Mouse (Mus musculus): Measurements from ENCODE around the gene Col4a1.

Col4a1 gene

DNA sequence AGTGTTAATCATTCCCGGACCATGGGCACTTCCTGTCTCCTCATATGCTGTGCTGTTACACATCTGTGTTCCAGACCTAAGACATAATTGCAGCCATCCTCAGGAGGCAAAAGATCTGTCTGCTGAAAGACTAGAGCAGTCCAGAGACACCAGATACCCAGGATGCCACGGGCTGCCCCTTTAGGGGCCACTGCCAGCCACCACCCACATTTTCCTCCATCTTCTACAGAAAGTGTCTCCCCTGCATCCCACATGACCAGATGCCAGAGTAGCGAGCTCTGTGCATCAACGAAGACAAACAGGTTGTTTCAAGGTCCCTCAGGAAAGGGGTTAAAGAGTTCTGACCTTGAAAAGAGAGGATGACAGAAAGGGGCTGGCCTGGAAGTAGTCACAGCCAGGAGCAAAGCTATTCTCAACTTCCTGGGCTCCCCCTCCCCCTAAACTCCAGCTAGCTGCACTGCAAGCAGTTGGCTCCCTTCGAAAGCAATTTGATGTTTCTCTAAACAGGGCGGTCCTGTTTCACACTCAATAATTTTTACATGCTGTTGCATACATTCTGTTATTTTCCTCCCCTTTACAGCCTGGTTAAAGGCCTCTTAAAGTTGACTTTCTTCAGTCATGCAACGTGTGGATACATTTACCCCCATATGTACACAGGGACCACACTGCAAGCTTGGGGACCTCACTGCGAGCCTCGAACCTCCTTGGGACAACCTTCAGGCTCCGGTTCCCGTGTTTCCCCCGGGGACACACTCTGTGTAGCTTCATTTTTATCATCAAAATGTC lies 13.9 kb downstream of the Col4a1 start:
- DNase-seq (ENCODE audit: low spot score): no peak

DNA sequence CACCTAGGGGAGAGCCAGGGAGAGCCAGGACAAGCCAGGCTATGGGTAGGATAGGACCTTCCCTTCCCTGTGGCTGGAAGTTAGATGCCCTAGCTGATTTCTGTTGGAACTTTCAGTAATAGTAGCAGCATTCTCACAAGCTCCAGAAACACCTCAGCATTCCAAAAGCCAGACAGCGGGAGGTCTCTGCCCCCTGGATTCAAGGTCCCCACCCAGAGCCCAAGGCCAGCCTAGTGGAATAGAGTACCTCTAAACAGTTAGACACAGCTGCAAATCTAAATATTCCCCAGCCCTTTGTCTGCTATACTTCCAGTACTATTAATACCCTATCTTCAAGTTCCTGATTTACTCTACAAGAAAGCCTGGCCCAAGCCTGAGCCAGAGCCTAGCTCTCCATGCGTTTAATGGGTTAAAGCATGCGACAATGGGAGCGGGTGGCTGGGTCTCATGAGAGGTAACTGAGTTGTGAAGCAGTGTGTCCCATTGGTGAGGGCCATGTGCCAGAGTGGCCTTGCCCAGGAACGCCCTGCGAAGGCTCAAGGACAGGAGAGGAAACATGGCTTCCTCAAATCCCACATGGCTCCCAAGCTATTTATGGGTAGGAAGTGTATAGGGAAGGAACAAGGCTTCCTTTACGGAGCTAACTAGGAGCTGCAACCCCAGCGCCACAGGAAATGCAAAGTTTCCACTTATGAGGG lies 15.3 kb downstream of the Col4a1 start:
- peak; percentile 53 for DNase-seq (ENCODE audit: low spot score)

DNA sequence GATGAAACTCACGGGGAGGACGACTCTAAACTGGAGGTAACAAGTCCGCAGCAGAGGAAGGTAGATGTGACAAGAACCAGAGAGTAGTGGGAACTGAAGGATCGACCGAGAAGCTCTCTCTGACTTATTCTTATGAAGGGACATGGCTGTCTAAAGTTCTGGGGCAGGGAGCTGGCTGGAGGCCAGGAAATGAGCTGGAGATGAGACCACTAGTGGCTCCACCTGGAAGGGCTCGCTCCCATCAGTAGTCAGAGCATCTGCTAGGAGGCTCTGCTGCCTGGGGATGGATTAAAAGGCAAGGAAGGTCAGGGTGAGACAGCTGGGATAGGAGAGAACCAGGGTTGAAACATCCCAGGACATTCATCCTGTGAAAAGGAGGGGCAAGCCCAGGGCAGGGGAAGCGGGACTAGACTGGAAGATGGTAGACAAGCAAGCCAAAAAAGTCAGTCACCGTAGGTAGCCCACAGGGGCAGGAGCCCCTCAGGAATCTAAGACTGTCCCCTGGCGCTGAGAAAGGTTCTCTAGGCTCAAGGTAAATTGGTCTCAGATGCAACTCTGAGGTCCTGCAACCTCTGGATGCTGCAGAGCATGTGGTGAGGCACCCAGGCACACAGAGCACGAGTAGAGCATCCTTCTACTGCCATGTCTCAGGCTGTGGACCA lies 16.2 kb downstream of the Col4a1 start:
- DNase-seq (ENCODE audit: low spot score): peak; percentile 60

DNA sequence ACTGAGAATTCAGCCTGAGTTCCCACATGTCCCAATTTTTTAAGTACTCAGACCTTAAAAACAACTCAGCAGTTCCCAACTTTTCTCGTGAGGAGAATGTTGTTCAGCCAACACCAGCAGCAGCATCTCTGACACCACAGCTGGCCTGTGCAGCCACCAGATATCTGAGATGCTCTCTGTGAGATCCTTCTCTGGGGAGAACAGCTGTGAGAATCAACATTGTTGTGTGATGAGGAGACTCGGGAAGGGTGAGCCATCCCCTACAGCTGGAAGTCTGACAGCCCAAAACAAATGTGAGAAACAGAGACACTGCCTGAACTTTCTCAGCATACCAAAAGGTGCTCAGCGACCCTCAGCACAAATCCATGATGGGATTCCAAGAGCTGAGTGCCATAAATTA lies 20.0 kb downstream of the Col4a1 start:
- DNase-seq (ENCODE audit: low spot score): no peak

DNA sequence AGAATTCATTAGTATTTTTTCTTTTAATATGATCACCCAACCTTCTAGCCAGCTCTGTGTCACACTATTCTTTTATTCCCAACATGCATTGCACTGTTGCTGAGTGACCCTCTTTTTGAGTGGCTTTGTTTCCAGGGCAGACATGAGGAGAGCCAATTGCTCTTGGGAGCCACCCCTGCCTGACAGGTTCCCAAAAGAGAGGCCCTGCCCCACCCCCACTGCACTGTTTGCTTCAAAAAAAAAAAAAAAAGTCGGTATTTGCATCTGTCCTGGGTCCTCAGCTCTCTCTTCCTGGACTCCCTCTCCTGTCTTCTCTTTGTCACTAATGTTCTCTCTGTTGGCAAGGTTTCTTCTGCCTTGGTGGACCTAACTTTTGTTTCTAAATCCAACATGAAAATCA lies 22.1 kb downstream of the Col4a1 start:
- DNase-seq (ENCODE audit: low spot score): no peak

- no peak for DNase-seq (ENCODE audit: low spot score)
Observed at GRCm38 (mm10) chr8:11288286-11288685, 24.3 kb downstream of the Col4a1 start.

DNA sequence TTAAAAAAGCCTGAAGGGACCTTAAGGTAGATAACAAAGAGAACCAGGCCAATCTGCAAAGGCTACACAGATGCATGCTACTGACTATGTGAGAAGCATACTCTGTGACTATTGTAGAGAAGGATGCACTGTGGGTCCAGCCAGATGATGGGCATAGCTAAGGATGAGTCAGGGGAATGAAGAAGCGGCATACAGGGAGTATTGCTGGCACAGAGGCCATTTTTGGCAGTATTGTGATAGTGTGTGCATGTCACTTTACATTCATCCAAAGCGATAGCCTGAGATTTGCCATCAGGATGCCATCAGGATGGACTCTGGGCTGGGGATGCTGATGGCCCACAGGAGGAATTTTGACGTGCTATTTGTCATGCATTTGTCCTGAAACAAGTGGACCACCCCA lies 25.5 kb downstream of the Col4a1 start:
- no peak for DNase-seq (ENCODE audit: low spot score)

DNA sequence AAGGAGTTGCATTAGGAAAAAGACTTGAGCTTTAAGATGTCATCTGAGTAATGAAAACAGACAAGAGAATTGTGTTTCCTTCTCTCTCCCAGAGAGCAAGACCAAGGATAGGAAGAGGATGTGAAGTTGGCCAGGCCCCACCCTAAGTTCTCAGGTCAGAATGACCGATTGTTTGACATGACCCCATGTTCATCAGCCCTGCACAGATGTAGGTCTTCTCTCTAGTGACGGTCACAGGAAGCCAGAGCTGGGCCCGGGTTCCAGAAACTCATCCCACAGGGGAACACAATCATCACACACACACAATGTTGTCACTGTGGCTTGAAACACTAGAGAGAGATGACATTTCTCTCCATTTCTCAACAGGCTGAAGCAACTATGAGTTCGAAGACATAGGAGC lies 27.2 kb downstream of the Col4a1 start:
- no peak for DNase-seq (ENCODE audit: low spot score)

DNA sequence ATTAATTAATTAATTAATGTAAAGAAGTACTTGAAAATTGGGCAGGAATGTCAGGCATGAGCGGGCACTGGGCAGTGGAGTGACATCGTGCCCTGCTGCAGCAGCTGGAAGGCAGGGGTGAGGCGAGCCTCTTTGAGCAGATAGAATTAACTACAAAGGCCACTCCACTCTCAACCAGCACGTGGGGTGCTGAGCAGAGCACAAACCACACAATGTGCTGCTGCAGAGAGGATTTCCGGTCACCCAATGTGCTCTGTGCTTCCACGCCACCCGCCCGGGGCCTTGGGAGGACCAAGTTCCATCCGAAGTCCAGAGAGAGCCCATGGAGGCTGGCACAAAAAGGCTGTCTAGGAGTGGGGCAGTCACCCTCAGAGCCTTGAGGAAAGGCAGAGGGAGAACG lies 29.4 kb downstream of the Col4a1 start:
- no peak for DNase-seq (ENCODE audit: low spot score)

- no peak for DNase-seq (ENCODE audit: low spot score)
Observed at GRCm38 (mm10) chr8:11282696-11283095, 29.9 kb downstream of the Col4a1 start.

- DNase-seq (ENCODE audit: low spot score): no peak
Observed at GRCm38 (mm10) chr8:11282139-11282538, 30.5 kb downstream of the Col4a1 start.

GRCm38 (mm10) chr8:11280721-11281268 lies 31.8 kb downstream of the Col4a1 start:
- no peak for DNase-seq (ENCODE audit: low spot score)

- DNase-seq (ENCODE audit: low spot score): no peak
Observed at GRCm38 (mm10) chr8:11279296-11279826, 33.3 kb downstream of the Col4a1 start.

GRCm38 (mm10) chr8:11278101-11278611 lies 34.5 kb downstream of the Col4a1 start:
- no peak for DNase-seq (ENCODE audit: low spot score)

- peak; percentile 59 for DNase-seq (ENCODE audit: low spot score)
Observed at GRCm38 (mm10) chr8:11277602-11278051, 35.0 kb downstream of the Col4a1 start.

DNA sequence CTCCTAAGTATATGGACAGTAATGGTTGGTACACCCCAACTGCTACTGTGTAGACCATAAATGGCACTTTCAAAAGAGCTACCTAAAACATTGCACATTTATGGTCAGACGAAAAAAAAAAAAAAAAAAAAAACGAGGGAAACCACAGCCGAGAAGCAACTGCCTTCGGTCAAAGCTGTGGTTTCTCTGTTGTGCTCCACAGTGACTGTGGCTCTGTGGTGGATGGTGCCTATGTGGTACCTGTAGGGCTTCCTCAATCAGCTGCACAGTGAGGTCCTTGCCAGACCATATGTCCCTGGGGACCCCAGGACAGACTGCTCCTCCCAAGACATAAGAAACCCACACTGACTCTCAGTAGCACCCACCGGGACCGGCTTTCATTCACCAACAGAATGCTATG lies 36.3 kb downstream of the Col4a1 start:
- no peak for DNase-seq (ENCODE audit: low spot score)

- DNase-seq (ENCODE audit: low spot score): no peak
Observed at GRCm38 (mm10) chr8:11274415-11274814, 38.2 kb downstream of the Col4a1 start.

DNA sequence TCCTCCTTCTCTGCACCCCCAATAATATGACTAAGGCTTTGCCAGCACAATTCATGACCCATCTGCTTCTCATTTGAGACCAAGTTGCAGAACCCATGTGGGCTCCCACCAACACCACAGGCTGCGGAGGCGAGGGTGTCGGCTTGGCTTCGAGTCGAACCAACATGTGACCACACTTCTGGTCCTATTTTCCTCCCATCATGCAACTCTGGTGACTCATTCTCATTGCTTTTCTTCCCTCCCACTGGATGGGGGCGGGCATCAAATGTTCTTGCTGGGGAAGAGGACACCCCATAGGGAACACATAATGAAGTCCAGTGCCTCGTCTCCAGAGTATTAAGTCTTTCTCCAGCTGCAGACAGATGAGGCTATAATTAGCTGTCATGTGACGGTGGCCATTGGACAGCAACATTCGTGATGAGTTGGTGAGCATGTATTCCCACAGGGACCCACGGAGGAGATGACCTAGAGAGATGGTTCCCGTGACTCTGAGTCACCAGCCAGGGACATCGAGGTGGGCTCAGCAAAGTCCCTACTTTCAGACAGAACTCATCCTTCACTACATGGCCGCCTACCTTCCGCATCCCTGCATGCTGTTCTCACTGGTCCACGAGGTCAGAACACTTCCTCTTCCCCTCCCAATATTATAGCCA lies 39.0 kb downstream of the Col4a1 start:
- no peak for DNase-seq (ENCODE audit: low spot score)

DNA sequence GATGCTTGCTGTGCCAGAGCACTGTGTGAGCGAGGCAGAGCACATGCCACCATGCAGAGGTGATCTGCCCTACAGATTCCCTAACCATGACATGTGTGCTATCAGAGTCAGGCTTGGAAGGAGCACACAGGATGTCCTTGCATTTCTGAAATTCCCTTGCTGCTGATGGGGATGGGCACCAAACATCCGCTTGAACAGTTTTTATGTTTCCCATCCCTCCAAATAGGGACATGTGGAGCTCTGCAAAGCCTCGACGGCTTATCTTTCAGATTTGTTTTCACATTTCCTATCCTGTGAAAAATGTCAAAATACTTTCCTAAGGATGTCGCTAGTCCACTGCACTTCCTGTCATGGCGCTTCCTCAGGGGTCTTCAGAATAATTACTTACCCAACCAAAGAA lies 40.4 kb downstream of the Col4a1 start:
- DNase-seq (ENCODE audit: low spot score): no peak

GRCm38 (mm10) chr8:11270826-11271225 lies 41.8 kb downstream of the Col4a1 start:
- DNase-seq (ENCODE audit: low spot score): no peak

DNA sequence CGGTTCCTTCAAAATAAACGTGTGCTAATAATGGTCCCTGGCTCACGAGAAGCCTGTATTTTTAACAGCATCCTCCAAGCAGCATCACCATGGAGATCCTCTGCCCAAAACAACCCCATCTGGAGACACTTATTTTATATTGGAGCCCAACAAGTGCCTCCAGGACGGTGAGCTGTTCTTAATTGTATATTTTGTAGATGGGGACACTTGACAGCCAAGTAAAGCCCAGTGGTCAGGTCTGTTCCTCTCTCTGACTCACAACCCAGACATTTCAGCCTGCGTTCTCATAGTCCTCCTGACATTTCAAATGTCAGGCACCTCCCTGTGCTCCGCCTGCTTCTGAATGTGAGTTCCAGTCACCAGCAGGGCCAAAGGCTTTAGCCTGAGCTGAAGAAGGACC lies 43.9 kb downstream of the Col4a1 start:
- DNase-seq (ENCODE audit: low spot score): no peak

- DNase-seq (ENCODE audit: low spot score): no peak
Observed at GRCm38 (mm10) chr8:11266471-11266870, 46.2 kb downstream of the Col4a1 start.
